Mouse (Mus musculus): Measurements from ENCODE around the gene Fbxl15. TPM values are rescaled to one million over a fixed set of nuclear protein-coding genes. Genes with fewer than 3 reads are reported as not detected.

The Fbxl15 gene
- polyA plus RNA-seq, 2 experiments from 2014 or later, result 5.6 to 6.9 TPM

DNA sequence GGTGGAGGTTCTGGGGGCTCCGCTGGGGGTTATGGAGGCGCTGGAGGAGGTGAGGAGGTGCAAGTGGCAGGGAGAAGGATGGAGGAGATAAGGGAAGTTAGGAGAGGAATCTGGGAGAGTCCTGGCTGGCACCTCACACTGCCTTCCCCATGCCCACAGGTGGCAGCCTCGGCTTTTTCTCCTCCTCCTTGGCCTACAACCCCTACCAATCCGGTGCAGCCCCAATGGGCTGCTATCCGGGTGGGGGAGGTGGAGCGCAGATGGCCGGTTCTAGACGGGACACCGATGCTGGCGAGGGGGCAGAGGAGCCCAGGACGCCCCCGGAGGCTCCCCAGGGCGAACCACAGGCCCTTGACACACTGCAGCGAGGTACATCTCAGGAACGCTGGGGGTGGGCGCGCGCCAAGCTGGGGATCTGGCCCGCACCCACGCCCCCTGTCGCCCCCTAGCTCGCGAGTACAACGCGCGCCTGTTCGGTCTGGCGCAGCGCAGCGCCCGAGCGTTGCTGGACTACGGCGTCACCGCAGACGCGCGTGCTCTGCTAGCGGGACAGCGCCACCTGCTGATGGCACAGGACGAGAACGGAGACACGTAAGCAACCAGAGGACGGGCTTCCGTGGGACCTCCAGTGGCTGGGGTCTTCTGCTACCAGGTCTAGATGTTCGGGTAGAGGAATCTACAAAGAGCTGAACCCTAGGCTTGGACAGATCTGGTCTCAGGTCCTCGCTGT, 19.1 kb upstream of the Fbxl15 start:
- ATAC-seq, result no peak

- no peak for ATAC-seq
Measured at GRCm38 (mm10) chr19:46309651-46310305, 18.2 kb upstream of the Fbxl15 start.

DNA sequence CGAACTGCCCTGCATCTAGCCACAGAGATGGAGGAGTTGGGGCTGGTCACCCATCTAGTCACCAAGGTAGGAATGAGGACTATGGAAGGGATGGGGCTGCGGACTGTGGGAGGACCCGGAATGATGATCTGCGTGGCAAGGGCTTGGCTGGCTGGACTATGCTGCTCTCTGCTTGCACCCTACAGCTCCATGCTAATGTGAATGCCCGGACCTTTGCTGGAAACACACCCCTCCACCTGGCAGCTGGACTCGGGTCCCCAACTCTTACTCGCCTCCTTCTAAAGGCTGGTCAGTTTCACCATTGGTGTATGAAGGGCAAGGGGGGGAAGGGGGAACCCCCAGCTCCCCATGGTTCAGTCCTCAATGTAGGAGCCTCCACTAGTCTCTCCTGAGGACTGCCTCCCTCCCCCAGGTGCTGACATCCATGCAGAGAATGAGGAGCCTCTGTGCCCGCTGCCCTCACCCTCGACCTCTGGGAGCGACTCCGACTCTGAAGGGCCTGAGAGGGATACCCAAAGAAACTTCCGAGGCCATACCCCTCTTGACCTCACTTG, 17.6 kb upstream of the Fbxl15 start:
- no peak for ATAC-seq

DNA sequence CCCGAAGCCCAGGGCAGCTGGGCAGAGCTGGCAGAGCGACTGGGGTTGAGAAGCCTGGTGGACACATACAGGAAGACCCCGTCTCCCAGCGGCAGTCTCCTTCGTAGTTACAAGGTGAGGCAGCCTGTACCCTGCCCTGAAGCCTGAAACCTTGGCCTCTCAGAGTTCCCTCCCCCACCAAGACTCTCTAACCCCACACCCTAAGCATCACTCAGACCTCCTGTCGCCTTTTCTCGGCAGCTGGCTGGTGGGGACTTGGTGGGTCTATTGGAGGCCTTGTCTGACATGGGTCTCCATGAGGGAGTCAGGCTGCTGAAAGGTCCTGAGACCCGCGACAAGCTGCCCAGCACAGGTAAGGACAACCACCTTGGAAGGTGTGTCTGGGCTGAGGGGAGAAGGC, 16.6 kb upstream of the Fbxl15 start:
- no peak for ATAC-seq

GRCm38 (mm10) chr19:46312566-46312965, 15.4 kb upstream of the Fbxl15 start:
- ATAC-seq, result no peak

- ATAC-seq, result no peak
Measured at GRCm38 (mm10) chr19:46313116-46313515, 14.9 kb upstream of the Fbxl15 start.

GRCm38 (mm10) chr19:46313591-46313990, 14.4 kb upstream of the Fbxl15 start:
- no peak for ATAC-seq

DNA sequence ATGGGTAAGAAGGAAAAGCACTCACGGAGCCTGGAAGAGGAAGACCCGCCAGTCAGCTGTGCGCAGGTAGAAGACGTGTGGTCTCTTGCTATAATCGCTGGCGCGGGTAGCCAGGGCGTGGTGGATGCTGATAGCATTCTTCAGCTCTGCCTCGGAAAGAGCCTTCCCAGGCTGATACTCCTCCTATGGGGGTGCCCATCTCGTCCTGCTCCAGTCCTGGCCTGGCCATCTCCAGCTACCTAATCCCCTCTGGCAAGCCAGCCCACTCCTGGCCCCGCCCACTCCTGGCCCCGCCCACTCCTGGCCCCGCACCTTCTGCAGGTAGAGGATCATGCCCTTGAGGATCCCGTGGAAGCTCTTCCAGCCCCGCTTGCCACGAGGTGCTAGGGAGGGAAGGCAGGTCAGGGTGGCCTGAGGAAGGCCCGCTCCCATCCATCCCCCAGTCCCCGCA, 13.8 kb upstream of the Fbxl15 start:
- peak; percentile 8 for ATAC-seq

GRCm38 (mm10) chr19:46314872-46315742, 12.9 kb upstream of the Fbxl15 start:
- no peak for ATAC-seq

GRCm38 (mm10) chr19:46315752-46316610, 12.0 kb upstream of the Fbxl15 start:
- peak; percentile 13 for ATAC-seq

GRCm38 (mm10) chr19:46316846-46317545, 11.0 kb upstream of the Fbxl15 start:
- peak; percentile 39 for ATAC-seq

- no peak for ATAC-seq
Measured at GRCm38 (mm10) chr19:46317546-46317885, 10.5 kb upstream of the Fbxl15 start.

- ATAC-seq, result no peak
Measured at GRCm38 (mm10) chr19:46318031-46318471, 9.9 kb upstream of the Fbxl15 start.

- no peak for ATAC-seq
Measured at GRCm38 (mm10) chr19:46318586-46319378, 9.2 kb upstream of the Fbxl15 start.

DNA sequence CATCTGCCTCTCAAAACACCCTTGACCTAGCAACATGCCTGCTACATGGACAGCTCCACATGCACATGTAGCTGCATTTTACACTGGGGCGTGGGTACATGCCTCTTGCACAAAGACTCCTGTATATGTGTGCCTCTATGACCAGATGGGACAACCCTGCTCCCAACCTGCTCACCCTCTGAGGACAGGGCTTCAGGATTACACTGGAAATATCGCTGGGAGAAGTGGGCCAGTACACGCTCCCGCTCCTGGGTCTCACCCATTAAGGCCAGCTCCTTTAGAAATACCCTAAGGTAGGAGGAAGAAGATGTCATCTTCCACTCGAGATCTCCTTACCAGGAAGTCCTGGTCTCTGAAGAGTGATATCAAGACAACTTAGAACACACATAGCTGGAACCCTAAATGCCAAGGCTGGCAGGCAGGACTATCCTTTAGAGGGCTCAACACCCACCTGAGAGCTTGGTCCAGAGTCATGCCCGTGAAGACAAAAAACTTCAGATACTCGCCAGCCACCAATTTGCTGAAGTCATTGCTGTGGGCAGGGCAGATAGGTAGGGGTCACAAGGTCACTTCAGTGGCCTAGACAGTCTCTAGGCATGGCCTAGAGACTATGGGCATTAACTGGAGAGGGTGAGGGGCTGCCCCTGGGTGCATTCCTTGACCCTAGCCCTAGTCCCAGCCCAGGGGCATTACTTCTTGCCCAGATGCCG, 7.8 kb upstream of the Fbxl15 start:
- no peak for ATAC-seq

DNA sequence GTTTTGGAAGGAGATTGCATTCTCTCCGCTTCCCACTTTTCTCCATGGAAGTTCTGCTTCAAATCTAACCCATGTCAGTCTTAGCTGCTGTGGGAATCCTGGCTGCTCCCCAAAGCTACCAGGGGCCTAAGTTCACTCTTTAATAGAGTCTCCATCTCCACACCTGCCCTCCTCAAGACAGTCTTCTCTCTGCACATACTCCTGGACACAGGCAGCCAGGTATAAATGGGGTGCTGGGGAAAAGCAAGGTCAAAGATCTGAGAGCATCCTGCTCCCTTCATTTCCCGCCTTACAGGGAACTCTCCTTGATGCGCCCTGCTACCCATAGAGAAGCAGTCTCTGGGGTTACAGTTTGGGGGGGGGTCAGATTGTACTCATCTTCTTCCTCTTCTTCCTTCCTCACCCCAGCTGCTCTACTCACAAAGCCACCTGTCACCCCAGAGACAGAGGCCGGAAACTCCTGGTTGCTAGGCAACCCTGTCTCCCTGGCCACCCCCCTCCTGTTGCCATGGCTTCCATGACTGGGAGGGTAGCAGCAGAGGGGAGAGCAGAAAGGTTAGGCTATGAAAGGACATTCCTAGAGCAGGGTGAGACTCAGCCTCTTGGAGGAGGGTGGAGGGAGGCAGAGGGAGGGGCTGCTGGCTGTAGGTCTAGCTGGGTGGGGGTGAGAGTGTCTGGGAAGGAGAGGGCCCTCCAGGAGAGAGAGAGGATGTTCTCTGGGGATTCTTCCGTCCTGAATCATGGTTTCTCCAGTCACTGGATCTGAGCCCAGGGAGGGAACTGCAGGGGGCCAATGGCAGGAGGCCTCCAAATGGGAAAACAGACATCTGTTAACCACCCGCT, 6.7 kb upstream of the Fbxl15 start:
- peak; percentile 69 for ATAC-seq

- ATAC-seq, result no peak
Measured at GRCm38 (mm10) chr19:46322144-46322995, 5.6 kb upstream of the Fbxl15 start.
